Mouse (Mus musculus) brain, embryonic 14.5 days (tissue): ENCODE measurements around the gene Mcoln2. TPM values are rescaled to one million over a fixed set of nuclear protein-coding genes. Genes with fewer than 3 reads are reported as not detected.

ENCODE experiments used
- DNase-seq: peaks from one replicate; pipeline ENCODE4 v3.0.0-alpha.2; 2011; ENCODE audit warnings: low read depth
- CTCF ChIP-seq: fragments of 200-500 bp; IDR thresholded peaks from 2 replicates; pipeline ENCODE4 v1.5.1; 2012; ENCODE audit warnings: inconsistent platforms, mild to moderate bottlenecking, moderate library complexity, borderline replicate concordance; ENCODE audit not compliant: insufficient read depth, insufficient read length; ENCODE audit errors: extremely low read depth
- POLR2A ChIP-seq: fragments of 200-500 bp; IDR thresholded peaks from 2 replicates; pipeline ENCODE4 v1.6.1; 2012; ENCODE audit warnings: mild to moderate bottlenecking, inconsistent platforms, borderline replicate concordance; ENCODE audit not compliant: poor library complexity, insufficient read depth, insufficient read length, severe bottlenecking; ENCODE audit errors: extremely low read depth
- polyA plus RNA-seq: library from polyadenylated mRNA; depleted of rRNA; stranded (reverse); fragments of >200 nt; gene quantifications from 2 replicates; pipeline ENCODE4 v1.2.3, GENCODE M21; 2012

Gene Mcoln2
- polyA plus RNA-seq, 1 experiment, result 0.19 TPM

DNA sequence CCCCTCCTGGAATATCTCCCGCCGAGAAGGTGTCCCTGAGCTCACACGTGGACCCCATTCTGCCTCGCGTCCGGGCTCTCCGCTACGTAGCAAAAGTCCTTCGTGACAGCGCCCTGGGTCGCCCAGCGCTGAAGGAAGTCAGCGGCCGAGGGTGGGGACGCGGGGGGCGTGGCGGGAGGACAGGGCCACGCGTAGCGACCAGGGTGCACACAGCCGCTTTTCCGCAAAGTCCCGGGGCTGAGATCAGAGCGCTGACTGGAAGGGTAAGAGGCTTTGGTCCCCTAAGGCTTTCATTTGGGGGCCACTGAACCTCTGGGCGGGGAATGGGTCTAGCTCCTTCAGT, 396 bp downstream of the Mcoln2 start:
- DNase-seq, result peak; percentile 12

DNA sequence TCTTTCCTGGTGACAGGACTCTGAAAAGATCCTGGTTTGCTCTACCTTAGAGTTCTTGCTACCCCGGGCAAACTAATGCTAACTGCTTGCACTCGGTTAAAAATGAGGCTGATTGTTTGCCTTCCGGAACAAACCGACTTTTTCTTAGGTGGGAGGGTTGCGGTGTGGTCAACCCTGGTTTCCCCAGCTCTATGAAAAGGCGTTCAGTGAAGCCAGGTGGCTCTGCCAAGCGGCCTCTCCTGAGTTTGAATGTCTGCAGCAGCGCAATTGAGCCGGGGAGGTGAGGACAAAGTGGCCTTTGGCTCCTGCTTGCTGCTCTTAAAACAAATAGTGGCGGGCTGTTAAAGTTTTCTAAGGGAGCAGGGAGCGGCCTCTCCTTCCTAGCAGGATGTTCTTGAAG, 927 bp downstream of the Mcoln2 start:
- DNase-seq, result no peak

More for the DNA sequence above, 396 bp downstream of the Mcoln2 start:
- TF ChIP-seq CTCF (no peak), POLR2A (no peak)

DNA sequence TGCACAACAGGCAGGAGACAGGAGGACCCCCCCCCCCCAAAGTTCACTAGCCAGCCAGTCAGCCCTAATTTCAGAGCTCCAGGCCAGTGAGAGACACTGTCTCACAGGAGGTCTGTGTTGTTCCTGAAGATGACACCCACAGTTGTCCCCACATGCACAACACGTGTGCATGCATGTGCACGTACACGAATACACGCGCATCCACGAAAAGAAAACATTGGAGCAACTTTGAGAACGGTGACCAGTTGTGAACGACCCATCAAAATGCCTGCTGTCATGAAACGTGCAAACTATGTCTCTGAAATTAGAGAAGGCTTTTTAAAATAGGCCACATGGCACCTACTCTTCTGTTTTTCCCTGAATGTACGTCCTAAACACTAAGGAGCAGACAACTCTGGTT, 1.7 kb downstream of the Mcoln2 start:
- TF ChIP-seq POLR2A (no peak), CTCF (no peak)
- DNase-seq, result no peak

More for the DNA sequence above, 927 bp downstream of the Mcoln2 start:
- TF ChIP-seq POLR2A (no peak), CTCF (no peak)

GRCm38 (mm10) chr3:146151755-146152154, 2.1 kb downstream of the Mcoln2 start:
- DNase-seq, result no peak
- TF ChIP-seq CTCF (no peak), POLR2A (no peak)

- TF ChIP-seq CTCF (no peak), POLR2A (no peak)
- DNase-seq, result no peak
Measured at GRCm38 (mm10) chr3:146152348-146152747, 2.7 kb downstream of the Mcoln2 start.

- no peak for TF ChIP-seq CTCF
- no peak for DNase-seq
Measured at GRCm38 (mm10) chr3:146152913-146153312, 3.3 kb downstream of the Mcoln2 start.

DNA sequence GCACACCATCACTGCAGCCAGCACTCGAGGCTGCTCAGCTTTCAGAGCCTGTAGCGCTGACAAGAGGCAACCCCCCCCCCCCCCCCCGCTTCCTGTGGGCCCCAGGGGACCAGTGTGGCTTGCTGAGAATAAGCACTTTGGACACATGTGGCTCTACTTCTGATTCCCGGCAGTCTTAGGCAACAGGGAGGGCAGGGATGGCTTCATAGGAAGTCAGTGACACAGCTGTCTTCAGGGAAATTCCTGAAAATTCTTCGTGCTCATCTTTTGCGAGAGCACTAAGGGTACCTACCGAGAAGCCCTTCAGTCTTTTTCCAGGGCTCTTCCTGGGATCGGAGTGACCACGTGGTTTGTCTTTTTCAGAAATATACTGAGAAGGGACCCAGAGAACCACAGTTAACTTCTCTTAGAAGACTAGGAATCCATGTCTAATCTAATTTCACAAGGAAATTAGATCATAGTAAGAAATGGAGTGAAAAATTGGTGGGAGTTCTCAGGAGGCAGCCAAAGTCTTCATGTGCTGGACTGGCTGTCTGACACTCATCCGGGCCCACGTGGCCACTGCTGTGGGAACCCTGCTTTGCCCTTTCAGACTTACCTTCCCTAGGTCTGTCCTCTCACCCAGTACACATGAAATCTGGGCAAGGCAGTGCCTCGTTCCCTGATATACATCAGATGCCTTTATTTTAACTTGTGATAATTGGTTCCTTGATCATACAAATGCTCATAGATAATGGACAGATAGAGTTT, 4.4 kb downstream of the Mcoln2 start:
- peak; percentile 18 for DNase-seq
- no peak for TF ChIP-seq POLR2A
- TF ChIP-seq CTCF, result no peak

GRCm38 (mm10) chr3:146155628-146156576, 6.3 kb downstream of the Mcoln2 start:
- TF ChIP-seq POLR2A, result no peak
- TF ChIP-seq CTCF, result no peak
- DNase-seq, result no peak

DNA sequence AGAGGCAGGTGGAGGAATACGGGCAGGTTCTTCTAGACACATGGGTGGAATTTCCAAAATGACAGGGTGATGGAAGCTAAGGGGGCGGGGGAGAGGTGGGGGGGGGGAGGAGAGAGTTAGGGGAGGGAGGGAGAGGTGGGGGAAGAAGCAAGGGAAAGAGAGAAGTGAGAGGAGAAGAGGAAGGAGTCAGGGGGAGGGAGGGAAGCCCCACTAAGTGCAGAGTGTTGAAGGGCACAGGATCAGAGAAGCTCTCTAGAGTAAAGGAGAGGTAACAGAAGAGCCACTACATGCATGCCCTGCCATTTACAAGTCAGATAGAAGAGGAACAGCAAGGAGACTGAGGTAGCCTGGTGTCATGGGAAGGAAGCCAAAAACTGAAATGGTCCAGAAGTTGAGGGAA, 7.2 kb downstream of the Mcoln2 start:
- DNase-seq, result no peak
- no peak for TF ChIP-seq POLR2A
- TF ChIP-seq CTCF, result no peak

- no peak for DNase-seq
- TF ChIP-seq POLR2A, result no peak
- no peak for TF ChIP-seq CTCF
Measured at GRCm38 (mm10) chr3:146158039-146158438, 8.4 kb downstream of the Mcoln2 start.

GRCm38 (mm10) chr3:146159360-146159759, 9.7 kb downstream of the Mcoln2 start:
- no peak for DNase-seq
- TF ChIP-seq POLR2A, result no peak
- TF ChIP-seq CTCF, result no peak

GRCm38 (mm10) chr3:146162197-146162596, 12.6 kb downstream of the Mcoln2 start:
- TF ChIP-seq POLR2A (no peak), CTCF (no peak)
- no peak for DNase-seq

DNA sequence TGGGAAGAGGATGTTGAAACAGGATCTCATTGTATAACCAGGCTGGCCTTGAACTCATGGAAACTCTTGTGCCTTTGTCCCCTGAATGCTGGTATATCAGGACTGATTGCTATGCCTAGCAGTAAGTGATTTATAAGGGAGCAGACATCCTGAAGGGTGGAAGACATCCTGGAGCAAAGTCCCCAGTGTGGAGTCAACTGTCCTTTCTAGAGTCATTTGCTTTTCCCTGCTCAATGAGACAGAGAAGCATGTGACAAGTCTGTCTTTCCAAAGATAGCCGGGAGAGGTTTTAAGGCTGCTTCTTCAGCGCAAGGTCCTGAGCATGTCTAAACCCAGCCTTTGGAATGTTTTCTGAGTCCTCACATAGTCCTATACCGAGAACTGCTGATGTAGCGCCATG, 19.7 kb downstream of the Mcoln2 start:
- no peak for DNase-seq
- TF ChIP-seq CTCF (no peak), POLR2A (no peak)
